Mouse (Mus musculus): ENCODE measurements around the gene Gm15557.

The Gm15557 gene

DNA sequence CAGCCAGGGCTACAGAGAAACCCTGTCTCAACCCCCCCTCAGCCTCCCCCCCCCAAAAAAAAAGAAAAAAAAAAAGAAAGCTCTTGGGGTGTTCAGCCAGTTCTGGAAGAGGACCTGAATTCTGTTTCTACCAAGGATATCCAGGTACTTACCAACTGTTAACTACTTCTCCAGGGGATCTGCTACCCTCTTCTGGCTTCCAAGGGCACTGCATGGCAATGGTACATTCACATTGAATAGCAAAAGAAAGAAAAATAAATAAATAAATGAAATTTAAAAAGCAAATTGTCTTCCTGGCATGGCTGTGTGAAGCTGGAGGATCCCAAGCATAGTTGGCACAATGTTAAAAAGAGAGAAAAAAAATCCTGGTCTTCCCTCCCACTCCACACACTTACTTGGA is 11.5 kb downstream of the Gm15557 start:
- DNase-seq = peak; percentile 74

- DNase-seq = peak; percentile 90
These were observed 15.9 kb downstream of the Gm15557 start, which contains the start of gene Cep250 for GRCm38 (mm10) chr2:155956134-155957059. TSS of gene Cep250 (plus strand) at chr2:155956458.

GRCm38 (mm10) chr2:155959981-155960380 is 19.5 kb downstream of the Gm15557 start:
- DNase-seq = no peak

- DNase-seq = no peak
These were observed 21.3 kb downstream of the Gm15557 start for GRCm38 (mm10) chr2:155961862-155962261.

- no peak for DNase-seq
These were observed 22.5 kb downstream of the Gm15557 start for GRCm38 (mm10) chr2:155962991-155963390.

DNA sequence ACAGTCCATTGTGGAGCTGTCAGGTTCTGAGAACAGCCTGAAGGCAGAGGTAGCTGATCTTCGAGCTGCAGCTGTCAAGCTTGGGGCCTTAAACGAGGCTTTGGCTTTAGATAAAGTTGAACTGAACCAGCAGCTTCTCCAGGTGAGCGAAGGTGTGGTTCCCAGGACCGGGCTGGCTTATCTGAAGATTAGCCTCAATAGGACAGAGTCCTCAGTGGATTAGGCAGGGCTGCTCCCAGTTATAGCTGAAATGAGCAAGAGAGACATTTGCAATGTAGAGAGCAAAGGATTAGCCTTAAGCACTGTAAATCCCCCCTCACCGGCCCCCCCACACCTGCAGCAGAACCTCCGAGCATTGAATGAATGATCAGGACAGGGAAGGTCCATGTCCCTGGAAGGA is 32.8 kb downstream of the Gm15557 start:
- no peak for DNase-seq

GRCm38 (mm10) chr2:155974087-155974731 is 33.7 kb downstream of the Gm15557 start:
- no peak for DNase-seq

GRCm38 (mm10) chr2:155979328-155979991 is 38.9 kb downstream of the Gm15557 start:
- peak; percentile 44 for DNase-seq

DNA sequence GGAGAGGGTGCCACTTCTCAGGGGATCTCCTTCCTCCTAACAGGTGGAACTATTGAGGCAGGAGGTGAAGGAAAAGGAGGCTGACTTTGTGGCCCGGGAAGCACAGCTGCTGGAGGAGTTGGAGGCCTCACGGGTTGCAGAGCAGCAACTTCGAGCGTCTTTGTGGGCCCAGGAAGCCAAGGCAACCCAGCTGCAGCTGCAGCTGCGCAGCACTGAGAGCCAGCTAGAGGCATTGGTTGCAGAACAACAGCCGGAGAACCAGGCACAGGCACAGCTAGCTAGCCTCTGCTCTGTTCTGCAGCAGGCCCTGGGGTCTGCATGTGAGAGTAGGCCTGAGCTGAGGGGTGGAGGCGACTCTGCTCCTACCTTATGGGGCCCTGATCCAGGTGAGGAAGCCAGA is 45.2 kb downstream of the Gm15557 start:
- DNase-seq = no peak

GRCm38 (mm10) chr2:155987131-155987530 is 46.6 kb downstream of the Gm15557 start:
- no peak for DNase-seq

GRCm38 (mm10) chr2:155989085-155989484 is 48.6 kb downstream of the Gm15557 start:
- DNase-seq = peak; percentile 41

- DNase-seq = no peak
These were observed 50.6 kb downstream of the Gm15557 start for GRCm38 (mm10) chr2:155991151-155991550.

DNA sequence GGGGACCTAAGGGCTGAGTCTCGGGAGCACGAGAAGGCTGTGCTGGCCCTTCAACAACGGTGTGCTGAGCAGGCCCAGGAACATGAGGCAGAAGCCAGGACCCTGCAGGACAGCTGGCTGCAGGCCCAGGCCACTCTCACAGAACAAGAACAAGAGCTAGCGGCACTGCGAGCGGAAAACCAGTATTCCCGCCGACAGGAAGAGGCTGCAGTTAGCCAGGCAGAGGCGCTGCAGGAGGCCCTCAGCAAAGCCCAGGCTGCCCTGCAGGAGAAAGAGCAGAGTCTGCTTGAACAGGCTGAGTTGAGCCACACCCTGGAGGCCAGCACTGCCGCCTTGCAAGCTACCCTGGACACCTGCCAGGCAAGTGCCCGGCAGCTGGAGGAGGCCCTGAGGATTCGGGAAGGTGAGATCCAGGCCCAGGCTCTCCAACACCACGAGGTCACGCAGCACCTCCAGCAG is 51.4 kb downstream of the Gm15557 start:
- DNase-seq = peak; percentile 68

All from layer of hippocampus, adult 9-11 months (tissue).